Mouse (Mus musculus) spleen, adult 2 months (tissue): ENCODE data around the gene Kank1. TPM values are rescaled to one million over a fixed set of nuclear protein-coding genes. Genes with fewer than 3 reads are reported as not detected.

Source experiments
- DNase-seq, 2 experiments: peaks; one replicate each; pipeline versions ENCODE4 v3.0.0 to v3.0.0-alpha.2; 2012 to 2021; ENCODE audit warnings: low spot score in 2 of 2, low read depth in 1 of 2
- H3K27ac ChIP-seq: fragments of 200-500 bp; 2 replicates; pipeline ENCODE4 v1.5.1; 2012; ENCODE audit warnings: low read length, inconsistent platforms; ENCODE audit not compliant: insufficient read depth
- H3K27me3 ChIP-seq: fragments of 200-500 bp; 2 replicates; pipeline ENCODE4 v1.6.1; 2012; ENCODE audit warnings: mild to moderate bottlenecking, moderate library complexity, low read length, inconsistent platforms; ENCODE audit not compliant: control insufficient read depth, insufficient read depth
- H3K36me3 ChIP-seq: fragments of 200-500 bp; 2 replicates; pipeline ENCODE4 v1.6.1; 2012; ENCODE audit warnings: mild to moderate bottlenecking, low read length, inconsistent platforms; ENCODE audit not compliant: control insufficient read depth, insufficient read depth
- H3K4me1 ChIP-seq: fragments of 200-500 bp; 2 replicates; pipeline ENCODE4 v1.6.1; 2011; ENCODE audit warnings: inconsistent platforms; ENCODE audit not compliant: control insufficient read depth, insufficient read depth, insufficient read length
- H3K4me3 ChIP-seq: fragments of 200-500 bp; 2 replicates; pipeline ENCODE4 v1.5.1; 2011; ENCODE audit warnings: mild to moderate bottlenecking, inconsistent platforms; ENCODE audit not compliant: insufficient read depth, insufficient read length; ENCODE audit errors: extremely low read depth
- CTCF ChIP-seq: fragments of 200-500 bp; IDR thresholded peaks from 2 replicates; pipeline ENCODE4 v1.5.1; 2011; ENCODE audit warnings: mild to moderate bottlenecking, inconsistent platforms; ENCODE audit not compliant: insufficient read depth, insufficient read length, insufficient replicate concordance; ENCODE audit errors: extremely low read depth
- POLR2A ChIP-seq: fragments of 200-500 bp; IDR thresholded peaks from 2 replicates; pipeline ENCODE4 v1.6.1; 2011; ENCODE audit warnings: low read depth, low read length, inconsistent platforms
- WGBS: fragments of 180-500 bp; shearing (Covaris S2); methylation state at CpG from one replicate; pipeline ENCODE4 v1.1.7; 2018; 5-methylcytosine and 5-hydroxymethylcytosine counted together
- polyA plus RNA-seq: library from polyadenylated mRNA; depleted of rRNA; stranded (reverse); fragments of >200 nt; gene quantifications from 2 replicates; pipeline ENCODE4 v1.2.3, GENCODE M21; 2012

Gene Kank1
- polyA plus RNA-seq, 1 experiment = 4.9 TPM

DNA sequence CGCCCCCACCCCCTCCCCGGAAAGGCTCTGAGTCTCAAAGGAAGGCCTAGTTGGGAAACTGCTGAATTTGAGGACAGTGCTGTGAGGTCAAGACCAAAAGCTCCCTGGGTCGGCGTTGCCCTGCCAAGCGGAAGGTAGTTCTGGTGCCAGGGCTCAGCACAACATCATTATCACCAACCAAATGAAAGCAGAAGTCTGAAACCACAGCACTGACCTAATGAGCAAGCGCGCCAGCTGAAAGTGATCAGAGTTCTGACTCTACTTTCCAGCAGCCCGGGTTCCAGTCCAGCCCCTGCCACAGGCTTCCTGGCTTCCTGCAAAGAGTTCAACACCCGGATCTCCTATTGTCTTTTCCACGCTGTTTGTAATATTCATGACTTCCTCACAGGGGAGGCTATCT is 4.7 kb upstream of the Kank1 start:
- WGBS = 22% methylated on average over 10 of the region's 10 CpGs

DNA sequence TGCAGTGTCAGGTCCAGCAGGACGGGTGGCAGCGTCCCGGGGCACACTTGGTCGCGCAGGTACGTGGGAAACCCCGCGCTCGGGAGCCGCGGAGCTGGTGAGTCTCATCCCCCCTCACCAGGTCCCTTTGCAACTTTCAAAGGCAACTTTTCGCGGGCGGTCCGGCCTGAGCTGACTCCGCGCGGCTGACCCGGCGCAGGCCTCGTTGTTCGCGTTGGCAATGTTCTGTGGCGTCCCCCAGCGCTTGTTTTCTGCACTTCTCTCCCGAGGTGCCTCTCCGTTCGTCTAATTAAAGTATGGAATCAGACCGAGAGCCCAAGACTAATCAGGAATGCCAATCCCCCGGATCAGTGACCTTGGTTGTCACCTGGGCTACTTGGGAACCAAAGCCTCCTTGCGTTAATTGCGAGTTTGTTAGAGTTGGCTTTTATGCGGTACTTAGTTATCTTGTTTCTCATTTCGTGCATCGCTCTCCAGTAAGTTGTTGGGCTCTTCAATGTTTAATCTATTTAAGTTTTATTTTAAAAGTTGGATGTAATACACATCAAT is 791 bp downstream of the Kank1 start:
- no peak overlapping the region for H3K27ac ChIP-seq
- H3K4me1 ChIP-seq = peaks cover 8% of the 10 kb centered on the region
- H3K36me3 ChIP-seq = no peaks in the 10 kb centered on the region
- no peak for TF ChIP-seq CTCF
- no peak for TF ChIP-seq POLR2A
- H3K4me3 ChIP-seq = no peak overlapping the region
- no peak for DNase-seq
- WGBS = 3% methylated on average over 35 of the region's 35 CpGs
- peaks cover 21% of the 10 kb centered on the region for H3K27me3 ChIP-seq

More for the DNA sequence above, 4.7 kb upstream of the Kank1 start:
- Histone ChIP-seq H3K4me1 (peaks cover 4% of the 10 kb centered on the region), H3K27ac (no peak overlapping the region), H3K36me3 (no peaks in the 10 kb centered on the region), H3K27me3 (peaks cover 10% of the 10 kb centered on the region), H3K4me3 (no peak overlapping the region)
- TF ChIP-seq POLR2A = no peak
- TF ChIP-seq CTCF = no peak
- DNase-seq = no peak

GRCm38 (mm10) chr19:25238121-25238520 is 1.3 kb downstream of the Kank1 start:
- 15% methylated on average over 13 of the region's 13 CpGs for WGBS
- DNase-seq = no peak
- Histone ChIP-seq H3K4me3 (no peak overlapping the region), H3K27ac (no peak overlapping the region), H3K27me3 (peaks cover 21% of the 10 kb centered on the region), H3K4me1 (peaks cover 8% of the 10 kb centered on the region), H3K36me3 (no peaks in the 10 kb centered on the region)
- no peak for TF ChIP-seq CTCF
- TF ChIP-seq POLR2A = no peak

- no peak overlapping the region for H3K27ac ChIP-seq
- TF ChIP-seq POLR2A (no peak), CTCF (no peak)
- no peaks in the 10 kb centered on the region for H3K36me3 ChIP-seq
- H3K4me1 ChIP-seq = no peaks in the 10 kb centered on the region
- H3K27me3 ChIP-seq = no peaks in the 10 kb centered on the region
- WGBS = 89% methylated on average over 4 of the region's 4 CpGs
- no peak overlapping the region for H3K4me3 ChIP-seq
- no peak for DNase-seq
Measured at GRCm38 (mm10) chr19:25243566-25243965, 6.8 kb downstream of the Kank1 start.

DNA sequence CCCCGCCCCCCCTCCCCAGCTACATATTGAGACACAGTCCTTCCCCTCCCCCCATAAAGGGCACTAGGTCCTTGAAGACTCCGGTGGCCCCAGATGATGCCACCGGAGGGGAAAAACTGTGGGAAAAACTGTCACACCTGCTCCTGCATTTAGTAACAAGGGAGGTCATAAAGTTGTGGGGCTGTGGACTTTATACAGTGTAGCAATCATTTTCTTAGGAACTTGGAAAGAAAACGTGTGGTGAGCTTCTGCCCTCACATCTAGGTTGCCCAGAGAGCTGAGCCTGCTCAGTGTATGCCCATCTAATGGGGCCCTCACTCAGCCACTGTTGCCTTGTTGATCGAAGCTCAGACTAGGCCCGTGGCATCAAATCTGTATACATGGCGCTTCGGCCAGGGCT is 9.3 kb downstream of the Kank1 start:
- H3K27ac ChIP-seq = no peak overlapping the region
- H3K36me3 ChIP-seq = no peaks in the 10 kb centered on the region
- no peaks in the 10 kb centered on the region for H3K4me1 ChIP-seq
- H3K27me3 ChIP-seq = no peaks in the 10 kb centered on the region; the same call in 1 of the 2 replicates
- no peak overlapping the region for H3K4me3 ChIP-seq
- DNase-seq = no peak
- 90% methylated on average over 8 of the region's 8 CpGs for WGBS
- TF ChIP-seq POLR2A = no peak
- no peak for TF ChIP-seq CTCF

- no peak overlapping the region for H3K27ac ChIP-seq
- H3K36me3 ChIP-seq = no peaks in the 10 kb centered on the region
- WGBS = 88% methylated on average over 14 of the region's 14 CpGs
- H3K27me3 ChIP-seq = no peaks in the 10 kb centered on the region; the same call in 1 of the 2 replicates
- no peak for DNase-seq
- TF ChIP-seq CTCF (no peak), POLR2A (no peak)
- no peak overlapping the region for H3K4me3 ChIP-seq
- H3K4me1 ChIP-seq = no peaks in the 10 kb centered on the region
Measured at GRCm38 (mm10) chr19:25247858-25248552, 11.2 kb downstream of the Kank1 start.

GRCm38 (mm10) chr19:25249230-25249629 is 12.5 kb downstream of the Kank1 start:
- no peak overlapping the region for H3K4me3 ChIP-seq
- H3K27ac ChIP-seq = no peak overlapping the region
- WGBS = 65% methylated on average over 13 of the region's 13 CpGs
- DNase-seq = no peak
- no peaks in the 10 kb centered on the region; the same call in 1 of the 2 replicates for H3K27me3 ChIP-seq
- H3K4me1 ChIP-seq = no peaks in the 10 kb centered on the region
- TF ChIP-seq CTCF = no peak
- TF ChIP-seq POLR2A = no peak
- no peaks in the 10 kb centered on the region for H3K36me3 ChIP-seq
